Mouse (Mus musculus): ENCODE measurements at regions not wholly inside any gene's neighbourhood (a gene's known extent, or its start where the extent isn't known, plus 50 kb on each side); places are given as distances from the start of the nearest gene placed in this dataset.
"Not testable (repeated sequence)": the region's sequence is repeated elsewhere in the genome, so short reads cannot be mapped to it uniquely, and the experiment has no call there.

- DNase-seq = no peak
These were observed 55.2 kb downstream of the Rdh14 start for GRCm38 (mm10) chr12:10445738-10446137.

- no peak for DNase-seq
These were observed 67.5 kb downstream of the Rdh14 start for GRCm38 (mm10) chr12:10457960-10458655.

GRCm38 (mm10) chr12:10461796-10462195 lies 71.2 kb downstream of the Rdh14 start:
- DNase-seq = no peak

DNA sequence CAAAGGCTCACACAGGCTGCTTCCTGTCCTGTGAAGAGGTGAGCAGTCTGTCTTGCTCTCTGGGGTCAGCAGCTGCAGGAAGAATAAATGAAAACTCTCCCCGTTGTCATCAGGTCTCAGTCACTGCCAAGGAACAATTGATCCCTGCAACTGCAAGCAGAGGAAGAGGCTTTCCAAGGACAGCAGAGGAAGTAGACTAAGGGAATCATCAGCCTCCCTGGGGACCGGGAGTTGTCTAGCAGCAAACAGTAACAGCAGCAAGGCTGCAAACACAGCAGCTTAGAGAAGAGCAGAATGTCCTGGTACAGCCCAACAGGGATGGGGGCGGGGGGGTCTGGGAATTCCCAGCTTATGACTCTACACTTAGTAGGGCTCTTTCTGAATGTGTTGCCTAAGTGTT lies 72.4 kb downstream of the Rdh14 start:
- no peak for DNase-seq

GRCm38 (mm10) chr12:10473986-10474385 lies 83.4 kb downstream of the Rdh14 start:
- no peak for DNase-seq

DNA sequence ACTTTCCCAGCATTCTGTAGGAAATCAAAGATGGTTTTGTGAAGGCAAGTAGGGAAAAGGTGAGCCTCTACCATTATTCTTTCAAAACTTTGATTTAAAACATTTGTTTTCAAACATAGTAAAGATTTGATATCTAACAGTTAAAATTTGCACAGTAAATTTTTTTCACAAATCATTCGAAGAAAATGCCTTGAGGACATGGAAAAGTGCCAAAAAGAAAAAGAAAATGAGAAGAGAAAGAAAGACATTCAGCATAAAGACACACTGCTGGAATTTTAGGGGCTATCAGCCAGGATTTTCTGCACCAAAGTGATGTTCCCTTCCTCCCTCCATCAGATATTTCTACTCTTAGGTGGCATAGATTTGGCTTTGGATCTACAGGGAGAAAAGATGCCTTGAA lies 90.2 kb downstream of the Rdh14 start:
- no peak for DNase-seq

- no peak for DNase-seq
These were observed 91.9 kb downstream of the Rdh14 start for GRCm38 (mm10) chr12:10482294-10483010.

DNA sequence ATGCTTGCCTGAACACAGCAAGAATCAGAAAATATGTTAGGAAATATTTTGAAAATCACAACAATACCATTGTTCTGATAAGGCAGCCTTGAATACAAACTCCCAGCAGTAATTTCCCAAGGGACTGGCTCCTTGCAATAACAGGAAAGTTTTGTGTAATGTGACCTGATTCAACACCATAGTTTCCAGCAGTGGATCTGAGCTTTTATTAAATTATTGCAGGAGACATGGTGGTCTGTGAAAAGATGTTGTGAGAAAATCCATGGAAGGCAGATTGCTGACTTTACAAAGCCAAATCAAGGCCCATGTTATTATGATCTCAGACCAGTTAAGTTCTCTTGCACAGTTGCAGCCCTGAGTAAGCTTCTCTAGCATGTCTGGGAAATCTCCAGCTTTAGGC lies 116.1 kb downstream of the Rdh14 start:
- DNase-seq = no peak

DNA sequence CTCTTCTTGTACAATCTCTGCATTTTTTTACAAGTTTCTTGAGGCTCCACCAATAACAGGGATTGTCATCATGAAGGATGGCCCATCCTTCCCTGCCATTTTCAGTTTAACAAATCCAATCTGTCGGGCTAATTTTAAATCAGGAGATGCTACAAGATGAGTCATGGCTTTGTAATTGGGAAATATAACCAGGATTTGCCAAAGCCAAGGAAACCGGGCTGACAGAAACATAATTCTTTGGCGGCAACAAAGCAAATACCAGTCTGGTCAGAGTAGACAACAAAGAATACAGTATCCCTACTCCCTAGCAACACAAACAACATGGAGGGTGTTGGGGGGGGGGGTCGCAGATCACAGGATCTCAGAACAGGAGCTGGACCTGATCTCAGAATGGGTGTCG lies 123.0 kb downstream of the Rdh14 start:
- DNase-seq = no peak

GRCm38 (mm10) chr12:10514278-10514677 lies 123.7 kb downstream of the Rdh14 start:
- peak in 1 of 2 experiments; percentile 12 for DNase-seq

DNA sequence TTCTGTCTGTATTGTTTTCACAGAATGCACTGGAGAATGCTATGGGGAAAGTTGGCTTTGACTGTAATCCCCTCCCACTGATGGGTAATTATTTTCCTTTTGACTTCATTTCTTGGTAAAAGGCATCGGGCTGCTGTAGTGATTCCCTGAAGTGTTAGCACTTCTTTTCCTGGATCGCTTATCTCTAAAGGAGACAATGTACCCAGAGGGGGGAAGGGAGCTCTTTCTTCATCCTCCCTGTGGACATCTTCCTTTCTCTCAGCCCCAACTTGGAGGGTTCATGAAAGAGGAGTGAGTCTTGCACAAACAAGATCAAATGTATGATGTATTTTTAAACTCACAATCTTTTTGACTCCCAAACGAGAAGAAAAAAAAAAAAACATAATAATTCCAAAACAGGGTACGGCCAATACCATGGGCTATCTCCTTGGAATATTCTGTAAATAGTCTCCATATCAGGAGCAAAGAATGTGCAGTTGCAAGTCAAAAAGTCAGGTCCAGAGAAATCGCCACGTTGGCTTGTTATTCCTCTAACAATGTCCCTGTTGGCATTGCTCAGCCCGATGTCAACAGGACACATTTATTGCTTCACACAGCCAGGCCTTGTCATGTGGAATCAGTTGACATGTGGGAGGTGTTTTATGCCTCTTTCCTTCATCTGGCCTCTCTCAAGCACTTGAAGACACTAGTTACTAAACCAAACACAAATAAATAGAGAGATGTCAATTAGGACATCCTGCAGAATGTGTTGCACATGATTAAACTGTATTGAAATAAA lies 134.1 kb downstream of the Rdh14 start:
- DNase-seq = no peak

- no peak for DNase-seq
These were observed 135.4 kb downstream of the Rdh14 start for GRCm38 (mm10) chr12:10525934-10526333.

- no peak for DNase-seq
These were observed 138.5 kb downstream of the Rdh14 start for GRCm38 (mm10) chr12:10529077-10529476.

DNA sequence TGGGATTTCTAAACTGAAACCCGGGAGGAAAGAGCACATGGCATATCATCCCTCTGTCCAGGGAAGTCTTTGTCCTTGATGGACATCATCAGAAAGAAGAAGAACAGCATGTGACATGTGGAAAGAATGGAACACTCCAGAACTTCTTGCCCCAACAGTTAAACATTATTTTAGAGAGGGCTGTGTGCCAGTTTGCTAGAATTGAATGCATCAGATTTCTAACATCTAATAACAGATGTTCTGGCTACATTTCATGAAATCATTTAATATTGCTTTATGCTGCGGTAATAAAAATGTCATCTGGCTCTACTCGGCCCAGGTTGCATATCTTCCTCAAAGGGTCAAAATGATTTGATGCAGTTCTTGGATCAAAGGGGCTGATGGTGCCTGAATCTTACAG lies 140.4 kb downstream of the Rdh14 start:
- no peak for DNase-seq

DNA sequence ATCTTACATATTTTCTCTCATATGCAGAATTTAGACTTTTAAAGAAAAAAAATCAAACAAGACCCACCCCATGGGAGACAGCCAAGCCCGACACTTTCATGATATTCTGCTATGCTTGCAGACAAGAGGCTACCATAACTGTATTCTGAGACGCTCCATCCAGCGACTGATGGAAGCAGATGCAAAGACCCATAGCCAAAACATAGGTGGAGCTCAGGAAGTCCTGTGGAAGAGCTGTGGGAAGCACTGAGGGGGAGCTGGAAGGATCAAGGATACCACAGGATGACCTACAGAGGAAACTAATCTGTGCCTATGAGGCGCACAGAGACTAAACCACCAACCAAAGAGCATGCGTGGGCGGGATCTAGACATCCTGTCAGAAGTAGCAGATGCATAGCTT lies 143.4 kb downstream of the Rdh14 start:
- no peak for DNase-seq

GRCm38 (mm10) chr12:10536239-10536638 lies 145.7 kb downstream of the Rdh14 start:
- DNase-seq = no peak

GRCm38 (mm10) chr12:10537069-10537468 lies 146.5 kb downstream of the Rdh14 start:
- DNase-seq = peak; percentile 50 to 77

GRCm38 (mm10) chr12:10549481-10550201 lies 159.1 kb downstream of the Rdh14 start:
- no peak for DNase-seq

DNA sequence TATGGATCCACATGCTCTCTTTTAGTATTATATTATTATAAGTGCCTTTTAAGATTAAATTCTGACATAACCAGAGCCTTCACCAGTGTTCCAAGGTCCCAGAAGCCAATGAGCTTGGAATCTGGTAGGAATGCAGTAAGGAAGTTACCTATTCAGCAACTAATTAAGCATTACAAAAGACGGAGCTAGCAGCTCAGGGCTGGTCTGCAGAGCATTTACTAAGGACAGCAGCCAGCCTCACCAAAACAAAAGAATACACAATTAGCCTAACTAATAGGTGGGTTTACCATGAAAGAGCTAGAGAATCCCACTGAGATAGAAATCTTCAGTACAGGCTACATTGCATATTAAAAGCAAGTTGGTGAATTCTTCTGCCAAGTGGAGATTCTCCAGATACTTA lies 164.1 kb downstream of the Rdh14 start:
- not testable (repeated sequence) for DNase-seq

GRCm38 (mm10) chr12:10562966-10563365 lies 172.4 kb downstream of the Rdh14 start:
- no peak for DNase-seq

- no peak for DNase-seq
These were observed 177.3 kb downstream of the Rdh14 start for GRCm38 (mm10) chr12:10567881-10568280.

DNA sequence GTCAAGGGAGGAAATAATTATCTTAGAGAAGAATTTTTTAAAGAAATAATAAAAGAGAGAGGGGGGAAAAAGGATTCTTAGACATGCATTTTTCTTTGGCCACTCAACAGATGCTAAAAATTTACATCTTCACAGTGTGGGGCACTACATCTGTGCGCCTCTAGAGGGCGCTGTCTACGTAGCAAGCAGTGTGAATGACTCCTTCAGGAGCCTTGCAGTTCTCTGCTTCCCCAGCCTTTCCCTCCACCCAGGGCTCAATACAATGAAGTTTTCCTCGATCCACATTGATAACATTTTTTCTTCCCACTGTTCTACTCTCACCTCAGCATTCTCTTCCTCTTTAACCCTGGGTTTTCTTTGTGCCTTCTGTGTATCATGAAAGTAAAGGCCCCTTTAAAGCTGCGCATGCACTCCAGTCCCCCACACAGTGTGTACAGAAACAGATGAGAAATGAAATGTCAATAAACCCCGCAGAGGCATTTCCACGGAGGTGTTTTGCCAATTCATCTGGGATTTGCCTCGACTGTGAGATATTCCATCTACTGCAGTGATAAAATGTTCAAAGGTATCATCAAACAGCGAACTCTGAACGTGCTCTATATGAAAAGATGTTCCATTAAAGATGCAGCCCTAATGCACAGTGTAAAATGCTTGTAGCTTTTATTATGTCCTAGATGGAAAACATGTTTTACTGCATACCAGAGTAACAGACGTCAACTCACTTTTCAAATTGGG lies 181.2 kb downstream of the Rdh14 start:
- no peak for DNase-seq

GRCm38 (mm10) chr12:10572378-10572650 lies 181.7 kb downstream of the Rdh14 start:
- no peak for DNase-seq
